Mouse (Mus musculus): ENCODE data around the gene Shf. TPM values are rescaled to one million over a fixed set of nuclear protein-coding genes. Genes with fewer than 3 reads are reported as not detected.

The Shf gene
- total RNA-seq, 2 experiments from 2014 or later = 68.3 to 76.2 TPM

- DNase-seq (ENCODE audit: low spot score in 2 of 2) = no peak
- intact Hi-C loops (cut with DNase I) = loop anchor here (5.0 kb wide), 1 partner anchor 244 kb away; no protein-coding TSS in a partner anchor
Observed at GRCm38 (mm10) chr2:122312722-122313417, 56.1 kb downstream of the Shf start.

DNA sequence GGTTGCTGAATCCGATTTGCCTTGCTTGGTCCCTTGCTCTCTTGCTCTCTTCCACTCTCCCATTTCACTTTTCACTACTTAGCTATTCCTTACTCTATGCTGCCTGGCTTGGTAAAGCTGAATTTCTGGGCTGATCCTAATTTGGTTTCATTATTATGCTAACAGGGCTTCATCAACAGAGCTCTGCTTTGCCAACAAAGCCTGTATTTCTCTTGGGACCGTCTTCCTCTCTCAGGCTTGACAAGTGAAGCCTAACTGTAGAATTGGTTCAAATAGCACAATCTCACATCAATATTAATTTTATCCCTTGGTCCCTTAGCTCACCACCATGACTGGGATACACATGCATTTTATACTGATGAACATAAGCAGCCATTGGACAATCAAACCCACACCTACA, 57.4 kb downstream of the Shf start:
- intact Hi-C loops (cut with DNase I) = loop anchor here (5.0 kb wide), 1 partner anchor 246 kb away; no protein-coding TSS in a partner anchor
- no peak for DNase-seq (ENCODE audit: low spot score in 2 of 2)

DNA sequence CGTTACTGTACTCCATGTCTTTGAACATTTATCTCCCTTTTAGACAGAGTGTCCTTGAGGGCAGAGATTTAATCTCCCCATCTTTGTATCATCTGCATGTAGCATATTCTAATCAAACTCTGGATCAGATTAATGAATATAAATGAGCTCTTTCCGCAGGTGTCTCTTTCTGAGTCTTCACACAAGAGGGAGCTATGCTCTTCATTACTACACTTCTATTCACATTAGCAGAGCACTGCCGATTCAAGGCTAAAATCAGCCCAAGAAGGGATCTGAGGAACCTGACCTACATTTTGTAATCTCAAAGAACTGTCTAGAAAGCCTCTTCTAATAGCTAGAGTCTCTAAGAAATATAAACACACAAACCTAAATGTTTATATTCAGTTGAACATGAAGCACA, 59.3 kb downstream of the Shf start:
- intact Hi-C loops (cut with DNase I) = loop anchor here (5.0 kb wide), 2 partner anchors 68 to 248 kb away; no protein-coding TSS in a partner anchor
- no peak for DNase-seq (ENCODE audit: low spot score in 2 of 2)

GRCm38 (mm10) chr2:122306184-122306583, 62.8 kb downstream of the Shf start:
- intact Hi-C loops (cut with DNase I) = loop anchor here (5.0 kb wide), 1 partner anchor 71 kb away; no protein-coding TSS in a partner anchor
- no peak for DNase-seq (ENCODE audit: low spot score in 2 of 2)

DNA sequence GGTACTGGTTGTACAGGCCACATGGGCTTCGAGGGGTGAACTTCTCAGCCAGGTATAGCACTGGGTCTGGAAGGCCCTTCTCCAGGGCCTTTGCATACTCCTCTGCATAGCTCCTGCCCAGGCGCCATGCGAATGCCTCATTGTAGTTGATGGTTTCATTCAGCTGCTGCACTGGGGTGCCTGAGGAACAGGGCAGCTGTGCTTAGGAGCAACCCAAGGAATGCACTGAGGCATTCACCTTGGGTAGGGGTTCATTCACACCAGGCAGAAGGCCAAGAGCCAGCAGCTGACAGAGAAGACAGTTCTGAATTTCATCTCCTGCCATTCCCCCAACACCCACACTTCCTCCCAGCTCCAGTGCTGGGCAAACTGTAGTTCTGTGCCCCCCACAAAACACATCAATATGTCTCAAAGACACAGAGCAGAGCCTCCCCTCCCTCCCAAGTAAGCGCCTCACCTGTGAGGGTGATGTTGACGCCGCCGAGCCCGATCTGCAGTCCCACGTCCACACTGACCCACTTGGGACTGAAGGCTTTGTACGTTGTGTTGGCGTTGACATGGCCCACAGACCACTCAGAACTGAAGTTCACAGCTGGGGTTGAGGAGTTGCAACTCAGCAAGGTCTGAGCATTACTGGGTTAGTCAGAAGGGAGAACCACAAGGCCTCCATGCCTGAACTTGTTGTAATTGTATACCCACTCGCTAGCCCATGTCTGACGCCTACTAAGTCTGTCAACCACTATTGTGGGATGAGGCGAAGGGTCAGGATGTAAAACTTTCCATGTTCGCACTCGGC, 63.7 kb downstream of the Shf start:
- DNase-seq (ENCODE audit: low spot score in 2 of 2) = no peak
- intact Hi-C loops (cut with DNase I) = loop anchor here (5.0 kb wide), 1 partner anchor 72 kb away; no protein-coding TSS in a partner anchor

- DNase-seq (ENCODE audit: low spot score in 2 of 2) = no peak
- intact Hi-C loops (cut with DNase I) = loop anchor here (5.0 kb wide), 1 partner anchor 112 kb away; no protein-coding TSS in a partner anchor
Observed at GRCm38 (mm10) chr2:122304544-122304943, 64.4 kb downstream of the Shf start.

- DNase-seq (ENCODE audit: low spot score in 2 of 2) = peak; percentile 36 to 46
- intact Hi-C loops (cut with DNase I) = loop anchor here (5.0 kb wide), 1 partner anchor 110 kb away; no protein-coding TSS in a partner anchor
Observed at GRCm38 (mm10) chr2:122302574-122303241, 66.3 kb downstream of the Shf start.

DNA sequence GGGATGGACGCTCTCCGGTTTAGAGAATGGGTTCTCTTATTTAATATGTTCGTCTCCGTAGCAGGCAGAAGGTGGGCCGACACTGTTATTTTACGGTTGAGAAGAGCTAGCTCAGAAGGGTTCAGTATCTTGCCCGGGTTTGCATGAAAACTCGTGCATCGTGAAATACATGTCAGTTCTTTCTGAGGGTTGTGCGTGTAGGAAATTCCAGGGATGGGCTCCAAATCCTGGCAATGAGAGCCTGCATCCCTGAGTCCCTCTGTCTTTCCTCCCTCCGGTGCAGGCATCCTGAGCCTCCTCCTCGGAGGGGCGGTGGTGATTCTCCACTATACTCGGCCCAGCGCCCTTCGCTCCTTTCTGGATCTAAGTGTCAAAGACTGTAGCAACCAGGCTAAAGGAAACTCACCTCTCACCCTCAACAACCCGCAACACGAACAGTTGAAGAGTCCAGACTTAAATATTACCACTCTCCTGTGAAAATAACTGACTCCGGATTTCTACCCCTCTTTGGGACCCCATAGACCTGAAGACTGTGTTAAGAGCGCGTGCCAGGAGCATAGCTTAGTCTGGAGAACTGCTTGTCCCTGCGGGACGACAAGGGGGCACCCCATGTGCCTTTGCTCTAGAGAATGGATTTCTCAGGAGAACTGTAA, 66.9 kb downstream of the Shf start:
- intact Hi-C loops (cut with DNase I) = loop anchor here (5.0 kb wide), 1 partner anchor 110 kb away; no protein-coding TSS in a partner anchor
- DNase-seq (ENCODE audit: low spot score in 2 of 2) = no peak

DNA sequence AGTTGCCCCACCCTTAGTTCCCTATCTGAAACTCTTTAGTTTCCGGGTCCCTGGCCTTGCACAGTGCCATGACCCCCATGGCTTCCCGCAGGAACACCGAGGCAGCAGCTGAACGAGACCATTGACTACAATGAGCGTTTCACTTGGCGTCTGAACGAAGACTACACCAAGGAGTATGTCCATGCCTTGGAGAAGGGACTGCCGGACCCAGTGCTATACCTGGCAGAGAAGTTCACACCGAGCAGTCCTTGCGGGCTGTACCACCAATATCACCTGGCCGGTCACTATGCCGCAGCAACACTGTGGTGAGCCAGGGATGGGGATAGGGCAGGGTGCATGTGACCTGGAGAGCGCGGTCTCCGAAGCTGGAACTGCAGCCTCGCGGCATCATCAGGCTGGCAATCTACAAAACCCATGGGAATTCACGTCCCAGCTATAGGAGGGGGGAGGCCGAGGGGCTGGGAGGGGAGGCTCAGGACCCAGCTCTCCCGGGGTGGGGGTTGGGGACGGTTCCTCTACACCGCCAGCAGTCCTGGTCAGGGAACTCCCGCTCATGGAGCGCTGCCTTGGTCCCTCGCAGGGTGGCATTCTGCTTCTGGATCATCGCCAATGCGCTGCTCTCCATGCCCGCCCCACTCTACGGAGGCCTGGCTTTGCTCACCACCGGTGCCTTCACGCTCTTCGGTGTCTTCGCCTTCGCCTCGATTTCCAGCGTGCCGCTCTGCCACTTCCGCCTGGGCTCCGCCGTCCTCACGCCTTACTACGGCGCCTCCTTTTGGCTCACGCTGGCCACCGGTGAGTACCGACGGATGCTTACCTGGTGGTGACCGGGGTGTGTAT, 67.7 kb downstream of the Shf start:
- intact Hi-C loops (cut with DNase I) = loop anchor here (5.0 kb wide), 1 partner anchor 109 kb away; no protein-coding TSS in a partner anchor
- peak; percentile 26 to 36 for DNase-seq (ENCODE audit: low spot score in 2 of 2)

- intact Hi-C loops (cut with DNase I) = loop anchor here (5.0 kb wide), 1 partner anchor 108 kb away; no protein-coding TSS in a partner anchor
- DNase-seq (ENCODE audit: low spot score in 2 of 2) = no peak
Observed at GRCm38 (mm10) chr2:122300656-122301020, 68.3 kb downstream of the Shf start.

DNA sequence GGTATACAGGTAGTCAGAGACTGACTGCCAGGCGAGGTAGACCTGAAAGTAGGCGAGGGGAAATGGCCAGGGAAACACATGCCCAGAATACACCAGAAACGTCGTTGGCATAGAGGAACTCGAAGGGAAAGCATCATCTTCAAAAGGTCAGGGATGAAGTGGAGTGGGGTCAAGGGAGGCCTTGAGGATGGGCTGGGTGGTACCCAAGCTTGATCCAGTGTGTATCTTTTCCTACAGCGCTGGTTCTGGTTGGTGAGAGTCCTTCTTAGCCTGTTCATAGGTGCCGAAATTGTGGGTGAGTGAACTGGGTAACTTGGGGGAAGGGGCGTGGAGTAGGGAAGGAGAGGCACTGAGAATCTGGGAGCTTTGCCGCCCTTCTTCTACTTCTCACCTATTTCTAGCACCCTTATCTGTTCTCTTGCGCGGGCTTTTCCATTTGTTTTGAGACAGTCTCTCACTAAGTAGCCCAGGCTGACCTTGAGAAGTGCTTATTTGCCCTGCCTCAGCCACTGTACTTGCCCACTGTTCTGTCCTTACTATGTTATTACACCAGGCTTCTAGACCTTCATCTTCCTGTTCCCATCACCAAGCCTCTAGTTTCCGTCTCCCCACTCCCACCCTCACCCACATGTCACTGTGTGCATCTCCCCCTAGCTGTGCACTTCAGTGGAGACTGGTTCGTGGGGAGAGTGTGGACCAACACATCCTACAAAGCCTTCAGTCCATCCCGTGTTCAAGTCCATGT, 68.9 kb downstream of the Shf start:
- intact Hi-C loops (cut with DNase I) = loop anchor here (5.0 kb wide), 1 partner anchor 108 kb away; no protein-coding TSS in a partner anchor
- DNase-seq (ENCODE audit: low spot score in 2 of 2) = no peak

Other genes with a start within 250 kb of the Shf start
- gene B2m, start 221.5 kb downstream of the Shf start, total RNA-seq (2021) = 100 to 1,000 TPM; 108 to 111 TPM
- gene Trim69, start 208.5 kb downstream of the Shf start, total RNA-seq (2021) = not detected
- not detected for gene Patl2, start 183.0 kb downstream of the Shf start, total RNA-seq (2021)
- not detected for gene Terb2, start 182.9 kb downstream of the Shf start, total RNA-seq (2021)
- gene Sord, start 134.4 kb downstream of the Shf start, total RNA-seq (2021) = 10 to 100 TPM; 16.6 to 20.0 TPM
- not detected for gene Duox2, start 70.7 kb downstream of the Shf start, total RNA-seq (2021)
- not detected for gene Duoxa2, start 70.3 kb downstream of the Shf start, total RNA-seq (2021)
- not detected for gene Duoxa1, start 55.4 kb downstream of the Shf start, total RNA-seq (2021)
- under 1 TPM in 1 of 2 experiments, not detected in 1; 0.05 TPM for gene Duox1, start 53.5 kb downstream of the Shf start, total RNA-seq (2021)
- under 1 TPM; 0.15 to 0.23 TPM for gene Slc28a2, start 57.3 kb upstream of the Shf start, total RNA-seq (2021)
- not detected for gene Gm14085, start 115.8 kb upstream of the Shf start, total RNA-seq (2021)
- gene Gatm, start 242.1 kb upstream of the Shf start, total RNA-seq (2021) = 10 to 100 TPM; 55.3 to 61.9 TPM